Mouse (Mus musculus) activated CD4-positive, CD25-positive, alpha-beta regulatory T cell, adult 4 months (primary cell): Measurements from ENCODE around the gene Lats2. TPM values are rescaled to one million over a fixed set of nuclear protein-coding genes. Genes with fewer than 3 reads are reported as not detected.

Experiments
- ATAC-seq: one replicate; pipeline ENCODE4 v1.8.0; 2017
- polyA plus RNA-seq, 2 experiments: library from polyadenylated mRNA; unstranded; fragments of 100-300 nt; shearing (Covaris generic); gene quantifications; one replicate each; pipeline ENCODE4 v1.2.1; 2017

Lats2 gene
- polyA plus RNA-seq, 2 experiments from 2014 or later: 17.9 to 20.7 TPM

- ATAC-seq: no peak
These were observed 22.0 kb downstream of the Lats2 start for GRCm38 (mm10) chr14:57736141-57736540.

- ATAC-seq: no peak
These were observed 25.4 kb downstream of the Lats2 start for GRCm38 (mm10) chr14:57732668-57733293.

GRCm38 (mm10) chr14:57730527-57730926, 27.7 kb downstream of the Lats2 start:
- no peak for ATAC-seq

GRCm38 (mm10) chr14:57729975-57730499, 28.2 kb downstream of the Lats2 start:
- peak; percentile 59 for ATAC-seq

- ATAC-seq: peak; percentile 17
These were observed 28.8 kb downstream of the Lats2 start for GRCm38 (mm10) chr14:57729364-57729763.

- no peak for ATAC-seq
These were observed 32.0 kb downstream of the Lats2 start for GRCm38 (mm10) chr14:57726172-57726571.

- ATAC-seq: no peak
These were observed 33.7 kb downstream of the Lats2 start for GRCm38 (mm10) chr14:57724473-57724872.

- ATAC-seq: no peak
These were observed 39.9 kb downstream of the Lats2 start for GRCm38 (mm10) chr14:57718245-57718644.

- no peak for ATAC-seq
These were observed 41.5 kb downstream of the Lats2 start for GRCm38 (mm10) chr14:57716601-57717245.

- peak; percentile 85 for ATAC-seq
These were observed 45.3 kb downstream of the Lats2 start for GRCm38 (mm10) chr14:57712884-57713283.

- ATAC-seq: peak; percentile 30
These were observed 47.1 kb downstream of the Lats2 start for GRCm38 (mm10) chr14:57711059-57711458.

GRCm38 (mm10) chr14:57709171-57709570, 49.0 kb downstream of the Lats2 start:
- no peak for ATAC-seq

GRCm38 (mm10) chr14:57708580-57708979, 49.6 kb downstream of the Lats2 start:
- no peak for ATAC-seq

GRCm38 (mm10) chr14:57707100-57707893, 50.9 kb downstream of the Lats2 start:
- no peak for ATAC-seq

- no peak for ATAC-seq
These were observed 51.5 kb downstream of the Lats2 start for GRCm38 (mm10) chr14:57706760-57707099.

GRCm38 (mm10) chr14:57705759-57706158, 52.4 kb downstream of the Lats2 start:
- no peak for ATAC-seq

GRCm38 (mm10) chr14:57705075-57705474, 53.1 kb downstream of the Lats2 start:
- no peak for ATAC-seq

GRCm38 (mm10) chr14:57701915-57702477, 56.2 kb downstream of the Lats2 start:
- ATAC-seq: no peak

GRCm38 (mm10) chr14:57699461-57699970, 58.7 kb downstream of the Lats2 start:
- no peak for ATAC-seq

GRCm38 (mm10) chr14:57699016-57699415, 59.2 kb downstream of the Lats2 start:
- no peak for ATAC-seq

GRCm38 (mm10) chr14:57696066-57696465, 62.1 kb downstream of the Lats2 start:
- ATAC-seq: no peak

GRCm38 (mm10) chr14:57695550-57695949, 62.6 kb downstream of the Lats2 start:
- no peak for ATAC-seq

- no peak for ATAC-seq
These were observed 63.9 kb downstream of the Lats2 start for GRCm38 (mm10) chr14:57694246-57694645.
